Mouse (Mus musculus) hindbrain, embryonic 14.5 days (tissue): ENCODE results near the gene Grid2. TPM values are rescaled to one million over a fixed set of nuclear protein-coding genes. Genes with fewer than 3 reads are reported as not detected.

Source experiments
- ATAC-seq: fragments of 200-750 bp; cut with Nextera tagmentation; 2 replicates; pipeline ENCODE4 v1.8.0; 2017; ENCODE audit warnings: moderate number of reproducible peaks, mild to moderate bottlenecking, moderate TSS enrichment, moderate library complexity; ENCODE audit not compliant: low FRiP score
- DNase-seq: peaks from one replicate; pipeline ENCODE4 v3.0.0-alpha.2; 2015; ENCODE audit warnings: low spot score
- H3K27ac ChIP-seq: fragments of 300-500 bp; sonication (generic); 2 replicates; pipeline ENCODE4 v1.5.1; 2014; ENCODE audit warnings: mild to moderate bottlenecking, moderate library complexity
- H3K27me3 ChIP-seq: fragments of 300-500 bp; sonication (generic); 2 replicates; pipeline ENCODE4 v1.6.1; 2014; ENCODE audit warnings: mild to moderate bottlenecking, low read length, mixed read lengths; ENCODE audit not compliant: control insufficient read depth, insufficient read depth
- H3K36me3 ChIP-seq: fragments of 300-500 bp; sonication (generic); replicated peaks from 2 replicates; pipeline ENCODE4 v1.6.1; 2014; ENCODE audit not compliant: control insufficient read depth, insufficient read depth
- H3K4me1 ChIP-seq: fragments of 300-500 bp; sonication (generic); replicated peaks from 2 replicates; pipeline ENCODE4 v1.6.1; 2014; ENCODE audit warnings: antibody characterized with exemption, low read length, mixed read lengths; ENCODE audit not compliant: control insufficient read depth, insufficient read depth
- H3K4me2 ChIP-seq: fragments of 300-500 bp; sonication (generic); replicated peaks from 2 replicates; pipeline ENCODE4 v1.6.1; 2014; ENCODE audit warnings: mild to moderate bottlenecking, moderate library complexity
- H3K4me3 ChIP-seq: fragments of 300-500 bp; sonication (generic); replicated peaks from 2 replicates; pipeline ENCODE4 v1.5.1; 2014; ENCODE audit warnings: mild to moderate bottlenecking, low read length
- H3K9ac ChIP-seq: fragments of 300-500 bp; sonication (generic); 2 replicates; pipeline ENCODE4 v1.6.1; 2014
- H3K9me3 ChIP-seq: fragments of 300-500 bp; sonication (generic); 2 replicates; pipeline ENCODE4 v1.6.1; 2016; ENCODE audit warnings: low read length; ENCODE audit not compliant: control insufficient read depth
- WGBS: fragments of 180-500 bp; shearing (Covaris S2); extraction: QIAGEN DNeasy Blood & Tissue Kit; methylation state at CpG from one replicate; pipeline ENCODE4 v1.1.7; 2014; 5-methylcytosine and 5-hydroxymethylcytosine counted together
- polyA plus RNA-seq: library from polyadenylated mRNA; unstranded; fragments of >200 nt; fragmentation: Nextera tagmentation; extraction: Ambion mirVana; gene quantifications from 2 replicates; pipeline ENCODE4 v1.2.1, GENCODE M21; 2014

Grid2 gene
- polyA plus RNA-seq, 1 experiment from 2014 or later: 18.1 TPM

DNA sequence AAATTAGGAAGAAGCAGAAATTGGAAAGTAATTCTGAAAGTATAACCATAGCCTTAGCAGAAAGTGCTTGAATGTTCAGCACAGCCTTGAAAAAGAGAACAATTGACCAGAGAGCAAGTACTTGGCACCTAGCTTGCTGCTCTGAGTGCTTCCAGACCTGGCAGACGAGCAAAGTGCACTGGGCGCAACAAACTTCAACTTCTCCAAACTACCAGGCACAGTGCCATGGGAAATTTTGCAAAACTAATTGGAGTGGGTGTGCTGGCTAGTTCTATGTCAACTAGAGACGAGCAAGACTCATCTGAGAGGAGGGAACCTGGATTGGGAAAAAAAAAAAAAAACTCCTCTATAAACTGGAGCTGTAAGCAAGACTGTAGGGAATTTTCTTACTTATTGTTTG lies 980.7 kb downstream of the Grid2 start:
- Histone ChIP-seq H3K36me3 (no peaks in the 10 kb centered on the region), H3K27ac (no peak overlapping the region), H3K9ac (no peak overlapping the region), H3K27me3 (no peaks in the 10 kb centered on the region), H3K4me2 (no peak overlapping the region), H3K4me3 (no peak overlapping the region), H3K9me3 (no peaks in the 10 kb centered on the region), H3K4me1 (no peaks in the 10 kb centered on the region)
- 78% methylated on average over 3 of the region's 3 CpGs for WGBS
- DNase-seq (no peak), ATAC-seq (no peak)

DNA sequence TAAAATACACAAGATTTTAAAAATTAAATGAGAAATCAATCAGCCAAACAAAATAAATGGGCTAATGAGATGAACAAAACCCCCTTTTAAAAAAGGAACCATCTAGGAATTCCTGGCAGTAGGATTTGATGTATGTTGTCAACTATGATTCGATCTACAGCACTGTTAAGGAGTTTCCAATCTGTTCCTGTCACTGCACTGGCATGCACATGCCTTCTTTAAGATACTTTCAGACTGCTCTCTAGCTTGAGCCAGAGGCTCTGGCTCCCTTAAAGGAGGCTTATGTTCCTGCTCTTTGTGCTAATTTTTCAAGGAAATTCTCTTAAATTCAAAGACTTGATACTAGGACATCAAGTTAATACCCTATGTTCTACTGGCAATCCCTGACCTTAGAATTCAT lies 984.9 kb downstream of the Grid2 start:
- H3K4me1 ChIP-seq: no peaks in the 10 kb centered on the region
- no peaks in the 10 kb centered on the region for H3K27me3 ChIP-seq
- no peaks in the 10 kb centered on the region for H3K9me3 ChIP-seq
- no peak overlapping the region for H3K4me2 ChIP-seq
- no peak overlapping the region for H3K27ac ChIP-seq
- no peak overlapping the region for H3K4me3 ChIP-seq
- 80% methylated on average over 1 of the region's 1 CpGs for WGBS
- no peaks in the 10 kb centered on the region for H3K36me3 ChIP-seq
- DNase-seq (no peak), ATAC-seq (no peak)
- no peak overlapping the region for H3K9ac ChIP-seq

DNA sequence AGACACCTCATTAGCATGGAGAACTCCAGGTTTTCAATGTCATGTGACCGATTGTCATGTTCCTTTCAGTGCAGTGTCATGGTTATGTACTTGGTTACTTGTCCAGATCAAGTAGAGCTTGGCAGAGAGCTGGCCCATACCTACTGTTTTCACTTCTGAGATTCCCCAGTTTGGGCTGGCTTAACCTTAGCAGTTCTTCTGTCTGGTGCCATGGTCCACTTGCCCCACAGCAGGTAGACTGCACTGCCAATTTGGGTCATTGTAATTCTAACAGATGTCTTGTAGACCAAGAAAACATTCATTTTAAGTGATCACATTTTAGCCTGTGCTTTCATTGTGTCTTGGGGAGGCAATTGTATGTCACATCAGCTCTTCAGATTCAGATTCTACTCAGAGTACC lies 990.3 kb downstream of the Grid2 start:
- no peak for ATAC-seq
- H3K9ac ChIP-seq: no peak overlapping the region
- H3K9me3 ChIP-seq: no peaks in the 10 kb centered on the region
- 87% methylated on average over 1 of the region's 1 CpGs for WGBS
- H3K36me3 ChIP-seq: no peaks in the 10 kb centered on the region
- no peak overlapping the region for H3K27ac ChIP-seq
- H3K4me3 ChIP-seq: no peak overlapping the region
- H3K4me1 ChIP-seq: no peaks in the 10 kb centered on the region
- DNase-seq: no peak
- no peak overlapping the region for H3K4me2 ChIP-seq
- H3K27me3 ChIP-seq: no peaks in the 10 kb centered on the region

DNA sequence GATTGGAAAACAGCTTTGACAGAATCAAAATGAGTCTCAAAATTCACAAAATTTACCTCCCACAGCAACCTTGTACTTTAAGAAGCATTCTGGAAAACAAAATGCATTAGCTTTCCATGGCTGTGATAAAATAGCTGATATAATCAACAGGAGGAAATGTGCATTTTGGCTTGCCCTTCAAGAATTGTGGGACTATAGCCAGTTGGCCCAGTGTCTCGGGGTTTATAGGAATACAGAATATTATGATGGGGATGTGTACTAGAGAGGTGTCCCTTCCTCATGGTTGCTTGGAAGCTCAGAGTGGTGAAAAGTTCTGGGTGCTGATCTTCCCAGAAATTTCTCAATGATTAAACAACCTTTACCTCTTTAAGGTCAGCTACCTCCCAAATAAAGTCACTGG lies 995.4 kb downstream of the Grid2 start:
- Histone ChIP-seq H3K36me3 (no peaks in the 10 kb centered on the region), H3K4me1 (no peaks in the 10 kb centered on the region), H3K27me3 (no peaks in the 10 kb centered on the region), H3K4me3 (no peak overlapping the region), H3K9me3 (no peaks in the 10 kb centered on the region), H3K4me2 (no peak overlapping the region), H3K9ac (no peak overlapping the region), H3K27ac (no peak overlapping the region)
- WGBS: 85% methylated on average over 1 of the region's 1 CpGs
- ATAC-seq: no peak
- DNase-seq: no peak

DNA sequence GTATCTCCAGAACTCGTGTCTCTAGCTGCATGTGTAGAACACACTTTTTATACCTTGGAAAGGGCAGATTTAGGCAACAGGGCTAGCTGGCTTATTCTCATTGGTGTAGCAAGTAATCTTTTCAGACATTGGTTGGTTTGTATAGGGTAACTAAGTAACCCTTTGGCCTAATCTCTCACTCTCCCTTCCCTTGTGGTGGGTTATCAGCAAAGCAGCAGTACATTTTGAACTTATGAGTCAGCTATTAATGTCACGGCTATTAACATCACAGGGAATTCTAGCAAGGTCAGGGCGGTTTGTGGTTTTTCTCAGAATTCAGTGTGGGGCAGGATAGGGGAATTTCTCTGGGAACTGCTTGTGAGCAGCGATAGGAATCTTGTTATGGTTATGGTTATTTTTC lies 1007.8 kb downstream of the Grid2 start:
- 94% methylated on average over 4 of the region's 4 CpGs for WGBS
- H3K9ac ChIP-seq: no peak overlapping the region
- H3K36me3 ChIP-seq: no peaks in the 10 kb centered on the region
- H3K9me3 ChIP-seq: no peaks in the 10 kb centered on the region
- DNase-seq (no peak), ATAC-seq (no peak)
- H3K4me2 ChIP-seq: no peak overlapping the region
- no peaks in the 10 kb centered on the region for H3K27me3 ChIP-seq
- H3K27ac ChIP-seq: no peak overlapping the region
- H3K4me1 ChIP-seq: no peaks in the 10 kb centered on the region
- H3K4me3 ChIP-seq: no peak overlapping the region

DNA sequence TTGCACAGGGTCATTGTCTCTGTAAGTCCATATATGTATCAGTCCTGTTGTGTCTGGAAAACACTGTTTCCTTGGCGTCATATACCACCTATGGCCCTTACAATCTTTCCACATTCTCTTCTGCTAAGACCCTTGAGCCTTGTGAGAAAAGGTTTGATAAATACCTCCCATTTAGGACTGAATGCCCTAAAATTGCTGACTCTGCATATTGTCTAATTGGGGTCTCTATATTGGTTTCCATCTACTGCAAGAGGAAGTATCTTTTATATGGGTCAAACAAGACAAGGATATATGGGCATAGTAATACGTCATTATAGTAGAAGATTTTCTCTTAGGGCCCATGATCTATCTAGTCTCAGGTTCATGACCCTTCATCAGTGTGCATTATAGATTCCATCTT lies 1008.5 kb downstream of the Grid2 start:
- H3K4me3 ChIP-seq: no peak overlapping the region
- no peaks in the 10 kb centered on the region for H3K36me3 ChIP-seq
- no peak overlapping the region for H3K27ac ChIP-seq
- no peak overlapping the region for H3K9ac ChIP-seq
- H3K4me2 ChIP-seq: no peak overlapping the region
- WGBS: 97% methylated on average over 2 of the region's 2 CpGs
- ATAC-seq (no peak), DNase-seq (no peak)
- no peaks in the 10 kb centered on the region for H3K9me3 ChIP-seq
- no peaks in the 10 kb centered on the region for H3K4me1 ChIP-seq
- no peaks in the 10 kb centered on the region for H3K27me3 ChIP-seq

DNA sequence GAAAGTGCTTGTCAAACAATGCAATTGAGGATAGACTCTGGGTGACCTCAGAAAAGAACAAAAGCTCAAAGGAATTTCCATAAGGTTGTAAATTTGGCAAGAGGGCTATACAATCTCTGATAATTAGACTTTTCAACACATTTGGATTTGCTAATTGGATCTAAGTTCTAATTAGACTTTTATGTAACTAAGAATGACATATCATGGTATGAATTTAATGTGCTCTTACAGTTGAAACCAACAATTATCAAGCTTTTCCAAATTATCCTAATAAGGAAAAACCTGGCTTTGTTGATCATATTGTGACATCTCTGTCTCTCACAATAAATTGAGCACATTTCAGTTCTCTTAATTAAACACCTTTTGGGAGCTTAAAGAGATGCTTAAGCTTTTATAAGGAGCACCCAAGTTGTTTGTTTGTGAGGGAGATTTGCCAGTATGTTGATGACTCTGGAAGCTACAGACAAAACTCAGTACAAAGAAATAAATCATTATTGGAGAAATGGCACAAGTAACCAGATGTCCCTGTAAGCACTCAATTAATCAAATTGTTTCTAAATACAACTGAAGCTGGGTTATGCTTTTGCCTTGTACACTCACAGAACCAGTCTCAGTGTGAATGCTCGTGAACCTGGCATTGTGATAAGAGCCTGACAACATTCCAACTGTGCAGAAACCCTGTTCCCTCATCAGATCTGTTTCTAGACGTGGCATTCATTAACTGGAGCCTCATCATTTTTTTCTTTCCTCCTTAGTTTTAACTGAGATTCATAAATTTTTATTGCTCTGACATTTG lies 1018.8 kb downstream of the Grid2 start:
- ATAC-seq (no peak), DNase-seq (no peak)
- no peak overlapping the region for H3K4me3 ChIP-seq
- no peaks in the 10 kb centered on the region for H3K4me1 ChIP-seq
- H3K4me2 ChIP-seq: no peak overlapping the region
- WGBS: 54% methylated on average over 2 of the region's 2 CpGs
- no peak overlapping the region for H3K27ac ChIP-seq
- H3K9me3 ChIP-seq: no peaks in the 10 kb centered on the region
- H3K27me3 ChIP-seq: no peaks in the 10 kb centered on the region
- no peak overlapping the region for H3K9ac ChIP-seq
- H3K36me3 ChIP-seq: no peaks in the 10 kb centered on the region

DNA sequence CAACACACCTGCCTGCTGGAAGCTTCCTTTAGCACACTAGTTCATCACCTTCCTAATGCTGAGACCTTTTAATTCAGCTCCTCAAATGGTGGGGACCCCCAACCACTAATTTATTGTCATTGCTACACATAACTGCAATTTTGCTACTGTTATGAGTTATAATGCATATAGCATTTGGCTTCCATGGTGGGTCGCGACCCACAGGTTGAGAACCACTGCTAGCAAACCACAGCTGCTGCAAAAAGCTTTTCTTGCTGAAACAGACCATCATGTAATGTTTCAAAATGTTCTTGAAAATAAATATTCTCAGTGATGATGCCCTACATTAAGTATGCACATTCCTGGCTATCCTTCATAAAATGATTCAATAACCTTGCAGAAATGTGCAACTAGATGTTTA lies 1024.3 kb downstream of the Grid2 start:
- WGBS: 91% methylated on average over 2 of the region's 2 CpGs
- Histone ChIP-seq H3K36me3 (no peaks in the 10 kb centered on the region), H3K4me1 (no peaks in the 10 kb centered on the region), H3K9me3 (no peaks in the 10 kb centered on the region), H3K9ac (no peak overlapping the region), H3K4me2 (no peak overlapping the region), H3K27me3 (no peaks in the 10 kb centered on the region), H3K27ac (no peak overlapping the region), H3K4me3 (no peak overlapping the region)
- peak; percentile 5 for DNase-seq
- ATAC-seq: no peak

DNA sequence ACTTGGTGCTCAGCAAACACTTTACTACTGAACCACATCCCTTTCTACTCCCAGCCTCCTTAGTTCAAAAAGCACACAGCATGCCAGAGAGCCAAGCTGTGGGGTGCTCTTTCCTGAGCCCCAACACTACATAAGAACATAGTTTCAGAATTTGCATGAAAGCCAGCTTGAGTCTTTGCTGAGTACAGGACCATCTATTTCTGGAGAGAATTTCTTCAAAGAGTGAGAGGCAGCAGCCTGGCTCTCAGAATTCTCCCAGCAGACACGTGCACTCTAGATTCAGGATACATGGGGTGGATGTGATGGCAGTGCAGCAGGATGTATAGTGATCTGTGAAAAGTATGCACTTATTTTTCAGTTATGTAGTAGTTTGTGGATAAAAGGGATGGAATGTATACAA lies 1038.1 kb downstream of the Grid2 start:
- no peaks in the 10 kb centered on the region for H3K4me1 ChIP-seq
- H3K36me3 ChIP-seq: no peaks in the 10 kb centered on the region
- H3K4me2 ChIP-seq: no peak overlapping the region
- H3K9me3 ChIP-seq: no peaks in the 10 kb centered on the region
- WGBS: 85% methylated on average over 1 of the region's 1 CpGs
- no peaks in the 10 kb centered on the region for H3K27me3 ChIP-seq
- H3K9ac ChIP-seq: no peak overlapping the region
- H3K4me3 ChIP-seq: no peak overlapping the region
- no peak for ATAC-seq
- DNase-seq: no peak
- no peak overlapping the region for H3K27ac ChIP-seq

DNA sequence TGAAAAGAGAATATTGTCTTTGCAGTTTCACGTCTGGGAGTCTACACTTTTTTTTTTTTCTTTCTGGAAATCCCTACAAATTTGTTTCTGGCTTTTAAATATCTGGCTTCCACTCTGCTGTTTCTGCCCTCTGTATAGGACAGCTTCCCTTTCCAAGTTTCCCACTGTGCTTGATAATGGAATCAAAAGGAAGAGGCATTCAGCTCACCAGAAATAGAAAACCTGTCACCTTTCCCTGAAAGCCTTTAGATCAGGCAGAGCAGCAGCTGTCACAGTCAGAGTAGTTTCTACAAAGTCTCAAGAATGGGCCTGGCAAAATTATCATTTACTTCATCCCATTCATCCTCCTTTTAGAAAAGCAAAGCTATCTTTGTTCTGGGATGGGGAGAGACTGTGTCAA lies 1042.0 kb downstream of the Grid2 start:
- no peak for ATAC-seq
- H3K27me3 ChIP-seq: no peaks in the 10 kb centered on the region
- DNase-seq: no peak
- no peak overlapping the region for H3K27ac ChIP-seq
- H3K36me3 ChIP-seq: no peaks in the 10 kb centered on the region
- H3K9me3 ChIP-seq: no peaks in the 10 kb centered on the region
- no peak overlapping the region for H3K4me2 ChIP-seq
- no peaks in the 10 kb centered on the region for H3K4me1 ChIP-seq
- 25% methylated on average over 1 of the region's 1 CpGs for WGBS
- no peak overlapping the region for H3K9ac ChIP-seq
- no peak overlapping the region for H3K4me3 ChIP-seq
